Comparison of ENCODE assay signal across 11 mouse cellular contexts in genomic region chr16:8872019-8872418, GRCm38 (mm10). TPM values are rescaled to one million over a fixed set of nuclear protein-coding genes. Genes with fewer than 3 reads are reported as not detected.
DNase-seq lines count a peak whose midpoint lies in the region; ATAC-seq and TF ChIP-seq lines count a peak whose summit lies in the region.
"Had no signal": no experiment of that assay in that cellular context is flagged by ENCODE, and none has a peak within 500 bp of the region (broad histone marks: within the 10 kb centered on the region; RNA-seq: fewer than 3 reads in every experiment).

No protein-coding gene starts in this region.

- no peaks in the 10 kb centered on the region; the same call in 1 of the 2 replicates for H3K36me3 ChIP-seq in heart, embryonic 11.5 days (ENCODE audit: control insufficient read depth, insufficient read depth, low read length)
- no peaks in the 10 kb centered on the region for H3K36me3 ChIP-seq in heart, adult 2 months (ENCODE audit: control insufficient read depth, insufficient read depth, low read length)
- no peaks in the 10 kb centered on the region for H3K36me3 ChIP-seq in liver, embryonic 13.5 days
- H3K36me3 ChIP-seq: midbrain, embryonic 12.5 days had no signal

- no peaks in the 10 kb centered on the region for H3K4me1 ChIP-seq in heart, embryonic 11.5 days (ENCODE audit: control insufficient read depth, insufficient read depth, low read length)
- no peaks in the 10 kb centered on the region for H3K4me1 ChIP-seq in heart, adult 2 months (ENCODE audit: control insufficient read depth, insufficient read depth, low read length)
- peaks cover 31% of the 10 kb centered on the region for H3K4me1 ChIP-seq in liver, embryonic 13.5 days (replicated peaks)
- H3K4me1 ChIP-seq: midbrain, embryonic 12.5 days had no signal

- no peak for TF ChIP-seq EP300 in heart, adult 2 months (IDR thresholded peaks at IDR 0.05; ENCODE audit: insufficient read depth, low read depth, low read length)

- peak; percentile 69; the same call in 1 of the 2 replicates for ATAC-seq in heart, embryonic 11.5 days (replicated peaks; ENCODE audit: insufficient number of reproducible peaks, low FRiP score, low TSS enrichment)
- ATAC-seq in liver, embryonic 13.5 days (ENCODE audit: low read depth): peak; percentile 85
- no peak for ATAC-seq in granulocyte monocyte progenitor cell, adult 5-6 weeks (replicated peaks; ENCODE audit: poor library complexity, severe bottlenecking)

- H3K27me3 ChIP-seq in heart, embryonic 11.5 days (ENCODE audit: control insufficient read depth, insufficient read depth, low read length): no peaks in the 10 kb centered on the region
- H3K27me3 ChIP-seq in heart, adult 2 months (ENCODE audit: control insufficient read depth, insufficient read depth, low read length): no peaks in the 10 kb centered on the region
- H3K27me3 ChIP-seq in liver, embryonic 13.5 days: no peaks in the 10 kb centered on the region
- H3K27me3 ChIP-seq: midbrain, embryonic 12.5 days had no signal

- no peaks in the 10 kb centered on the region for H3K79me2 ChIP-seq in heart, adult 2 months (replicated peaks; ENCODE audit: control insufficient read depth, insufficient read depth, low read length)

- DNase-seq in heart, adult 2 months: no peak
- peak; percentile 45 for DNase-seq in ES-CJ7 (ENCODE audit: low read depth, low spot score)
- DNase-seq in c-Kit-negative CD71-positive TER-119-positive erythroid progenitor cells, embryonic 14.5 days (ENCODE audit: low read depth, low spot score): peak; percentile 28
- peak; percentile 40 for DNase-seq in liver, embryonic 13.5 days
- DNase-seq in thymus, postnatal 14 days: no peak
- no peak for DNase-seq in kidney, postnatal 14 days
- DNase-seq: gastrocnemius, postnatal 25 days had no signal

- H3K4me3 ChIP-seq in heart, embryonic 11.5 days (ENCODE audit: low read depth, low read length): no peak overlapping the region
- no peak overlapping the region for H3K4me3 ChIP-seq in heart, adult 2 months
- no peak overlapping the region for H3K4me3 ChIP-seq in liver, embryonic 13.5 days (replicated peaks)
- H3K4me3 ChIP-seq: layer of hippocampus, adult 2 months; midbrain, embryonic 12.5 days had no signal

- H3K9ac ChIP-seq in heart, embryonic 11.5 days (ENCODE audit: low read depth, low read length): no peak overlapping the region
- H3K9ac ChIP-seq in heart, adult 2 months (ENCODE audit: low read depth, low read length): no peak overlapping the region
- H3K9ac ChIP-seq in liver, embryonic 13.5 days: no peak overlapping the region
- H3K9ac ChIP-seq: midbrain, embryonic 12.5 days had no signal

- no peak for TF ChIP-seq CTCF in heart, adult 2 months (IDR thresholded peaks at IDR 0.05)

- TF ChIP-seq POLR2A in heart, adult 2 months (IDR thresholded peaks at IDR 0.05; ENCODE audit: insufficient read depth, low read depth, low read length): no peak

- H3K9me3 ChIP-seq in heart, embryonic 11.5 days (replicated peaks; ENCODE audit: control insufficient read depth, low read length): no peaks in the 10 kb centered on the region
- no peaks in the 10 kb centered on the region for H3K9me3 ChIP-seq in liver, embryonic 13.5 days (replicated peaks)
- H3K9me3 ChIP-seq: midbrain, embryonic 12.5 days had no signal

- H3K27ac ChIP-seq in heart, embryonic 11.5 days (ENCODE audit: low read depth, low read length): no peak overlapping the region
- H3K27ac ChIP-seq in heart, adult 2 months: no peak overlapping the region
- H3K27ac ChIP-seq in liver, embryonic 13.5 days: no peak overlapping the region
- H3K27ac ChIP-seq: layer of hippocampus, adult 2 months; midbrain, embryonic 12.5 days had no signal

- intact Hi-C loops in heart, adult 2 months (cut with DNase I): loop anchor here (5.0 kb wide), 1 partner anchor 380 kb away; no protein-coding TSS in a partner anchor

- WGBS in heart, embryonic 11.5 days (ENCODE audit: insufficient replicate concordance): 51% methylated on average over 5 of the region's 5 CpGs
- 44% methylated on average over 5 of the region's 5 CpGs for WGBS in heart, adult 2 months
- WGBS in liver, embryonic 13.5 days (ENCODE audit: insufficient replicate concordance): 27% methylated on average over 5 of the region's 5 CpGs

- no peak overlapping the region for H3K4me2 ChIP-seq in heart, embryonic 11.5 days
- H3K4me2 ChIP-seq in liver, embryonic 13.5 days: peak overlapping the region; percentile 18; the same call in 1 of the 2 replicates
- H3K4me2 ChIP-seq: midbrain, embryonic 12.5 days had no signal

RNA-seq across cellular contexts. Expression of gene 1810013L24Rik, which starts 42.1 kb away (rescaled TPM):
- 13.4 and 14.4 TPM in 2 replicates for polyA plus RNA-seq in heart, embryonic 11.5 days (2014; fragmentation: Nextera tagmentation; extraction: Ambion mirVana)
- 100 to 1,000 TPM in 1 of 2 experiments, 10 to 100 TPM in 1; 93.2 to 133 TPM for total RNA-seq in heart, adult 2 months (2021)
- 29.2 and 57.0 TPM in 2 replicates for polyA plus RNA-seq in heart, adult 2 months (2012; rRNA removed)
- 14.0 and 14.6 TPM in 2 replicates for polyA plus RNA-seq in liver, embryonic 13.5 days (2015; fragmentation: Nextera tagmentation; extraction: Ambion mirVana)
- 39.6 and 41.3 TPM in 2 replicates for total RNA-seq in granulocyte monocyte progenitor cell, adult 5-6 weeks (2014; fragmentation: Nextera tagmentation)
- total RNA-seq in granulocyte monocyte progenitor cell, adult 5-6 weeks (2017): 37.1 and 53.9 TPM in 2 replicates

Comparison
In these comparisons a context has a peak if more than half of its experiments do, and no peak if none do; other contexts are left out.
1. DNase-seq: peak in ES-CJ7 (single experiment), c-Kit-negative CD71-positive TER-119-positive erythroid progenitor cells, embryonic 14.5 days (single experiment) and liver, embryonic 13.5 days (single experiment); none in heart, adult 2 months (0 of 2), thymus, postnatal 14 days (single experiment) and kidney, postnatal 14 days (single experiment).